Mouse (Mus musculus) kidney, embryonic 16.5 days (tissue): Measurements from ENCODE around the gene Fzr1. TPM values are rescaled to one million over a fixed set of nuclear protein-coding genes. Genes with fewer than 3 reads are reported as not detected.

ENCODE experiments used
- ATAC-seq: fragments of 200-750 bp; cut with Nextera tagmentation; 2 replicates; pipeline ENCODE4 v1.8.0; 2017; ENCODE audit warnings: moderate TSS enrichment; ENCODE audit not compliant: low FRiP score, low TSS enrichment
- H3K27ac ChIP-seq: fragments of 300-500 bp; sonication (generic); 2 replicates; pipeline ENCODE4 v1.5.1; 2014; ENCODE audit warnings: low read length
- H3K27me3 ChIP-seq: fragments of 300-500 bp; sonication (generic); 2 replicates; pipeline ENCODE4 v1.6.1; 2014; ENCODE audit warnings: low read length, control low read depth, mixed read lengths; ENCODE audit not compliant: insufficient read depth
- H3K36me3 ChIP-seq: fragments of 300-500 bp; sonication (generic); 2 replicates; pipeline ENCODE4 v1.6.1; 2014; ENCODE audit warnings: low read length, control low read depth, mixed read lengths; ENCODE audit not compliant: insufficient read depth
- H3K4me1 ChIP-seq: fragments of 300-500 bp; sonication (generic); 2 replicates; pipeline ENCODE4 v1.6.1; 2014; ENCODE audit warnings: low read length, control low read depth, mixed read lengths; ENCODE audit not compliant: insufficient read depth
- H3K4me2 ChIP-seq: fragments of 300-500 bp; sonication (generic); replicated peaks from 2 replicates; pipeline ENCODE4 v1.6.1; 2014; ENCODE audit warnings: low read depth, low read length
- H3K4me3 ChIP-seq: fragments of 300-500 bp; sonication (generic); 2 replicates; pipeline ENCODE4 v1.5.1; 2014; ENCODE audit warnings: mild to moderate bottlenecking, low read length
- H3K9ac ChIP-seq: fragments of 300-500 bp; sonication (generic); replicated peaks from 2 replicates; pipeline ENCODE4 v1.6.1; 2014; ENCODE audit warnings: low read length
- H3K9me3 ChIP-seq: fragments of 300-500 bp; sonication (generic); 2 replicates; pipeline ENCODE4 v1.6.1; 2016; ENCODE audit warnings: low read length, control low read depth
- WGBS: fragments of 180-500 bp; shearing (Covaris S2); extraction: QIAGEN DNeasy Blood & Tissue Kit; methylation state at CpG from one replicate; pipeline ENCODE4 v1.1.7; 2014; 5-methylcytosine and 5-hydroxymethylcytosine counted together
- polyA plus RNA-seq: library from polyadenylated mRNA; unstranded; fragments of >200 nt; fragmentation: Nextera tagmentation; extraction: Ambion mirVana; gene quantifications from 2 replicates; pipeline ENCODE4 v1.2.1, GENCODE M21; 2015

Fzr1 gene
- polyA plus RNA-seq, 1 experiment from 2014 or later: 111 TPM

DNA sequence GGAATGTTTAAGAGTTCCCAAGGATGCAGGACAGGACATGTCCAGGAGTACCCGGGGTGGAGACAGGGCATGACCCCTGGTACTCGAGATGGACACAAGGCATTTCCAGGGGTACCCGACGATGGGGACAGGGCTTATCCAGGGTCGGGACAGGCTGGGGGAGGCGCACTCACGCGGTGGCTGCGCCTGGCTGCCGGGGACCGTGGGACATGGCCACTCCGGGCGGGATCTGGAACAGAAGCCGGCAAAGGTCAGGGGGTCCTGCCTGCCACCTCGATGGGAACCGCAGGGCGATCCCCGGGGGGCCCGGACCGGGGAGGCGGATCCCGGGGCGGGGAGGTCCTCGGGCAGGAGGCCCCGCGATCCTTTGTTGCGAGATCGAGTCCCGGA is 28.4 kb downstream of the Fzr1 start:
- no peaks in the 10 kb centered on the region for H3K9me3 ChIP-seq
- peak overlapping the region; percentile 81 for H3K27ac ChIP-seq
- WGBS: under 1% methylated on average over 25 of the region's 29 CpGs
- H3K9ac ChIP-seq: peak overlapping the region; percentile 97
- H3K4me3 ChIP-seq: peak overlapping the region; percentile 88
- H3K4me1 ChIP-seq: peaks cover 33% of the 10 kb centered on the region
- ATAC-seq: peak; percentile 12
- H3K27me3 ChIP-seq: no peaks in the 10 kb centered on the region
- H3K36me3 ChIP-seq: peaks cover 7% of the 10 kb centered on the region; the same call in 1 of the 2 replicates
- peak overlapping the region; percentile 90 for H3K4me2 ChIP-seq

- ATAC-seq: no peak
- Histone ChIP-seq H3K9ac (peak overlapping the region; percentile 97), H3K27me3 (peaks cover 6% of the 10 kb centered on the region; the same call in 1 of the 2 replicates), H3K4me3 (peak overlapping the region; percentile 88), H3K4me2 (peak overlapping the region; percentile 90), H3K36me3 (peaks cover 7% of the 10 kb centered on the region; the same call in 1 of the 2 replicates), H3K4me1 (peaks cover 33% of the 10 kb centered on the region), H3K27ac (0 out of 2 replicates have a peak overlapping the region, but pooled peaks have one; percentile 81), H3K9me3 (no peaks in the 10 kb centered on the region)
- 6% methylated on average over 12 of the region's 12 CpGs for WGBS
Measured at GRCm38 (mm10) chr10:81349146-81349545, 29.2 kb downstream of the Fzr1 start.

DNA sequence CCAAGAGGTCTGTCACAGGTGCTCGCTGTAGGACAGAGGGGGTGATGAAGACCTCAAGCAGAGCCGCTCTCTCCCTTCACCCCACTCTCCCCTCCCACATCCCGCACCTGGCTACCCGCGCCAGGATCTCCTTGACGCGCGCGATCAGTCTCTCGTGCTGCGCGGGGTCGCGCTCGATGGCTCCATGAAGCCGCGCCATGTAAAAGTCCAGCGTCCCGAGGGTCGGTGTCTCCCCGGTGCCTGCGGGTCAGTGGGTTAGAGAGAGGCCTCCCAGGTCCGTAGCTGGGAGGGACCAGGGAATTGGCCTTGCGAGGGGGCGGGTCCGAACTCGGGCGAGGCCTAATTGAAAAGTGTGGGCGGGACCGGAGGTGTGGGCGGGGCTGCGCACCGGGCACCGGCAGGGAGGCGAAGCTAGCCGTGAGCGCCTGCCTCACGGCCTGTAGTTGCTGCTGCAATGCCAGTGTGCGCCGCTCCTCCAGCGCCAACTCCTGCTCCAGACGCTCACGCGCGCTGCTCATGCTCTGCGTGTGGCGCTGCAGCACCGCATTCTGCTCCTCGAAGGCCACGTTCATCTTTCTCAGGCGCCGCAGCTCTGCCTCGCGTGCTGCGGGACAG is 31.8 kb downstream of the Fzr1 start:
- Histone ChIP-seq H3K27ac (peak overlapping the region; percentile 61), H3K4me3 (peak overlapping the region; percentile 42), H3K27me3 (peaks cover 30% of the 10 kb centered on the region), H3K36me3 (peaks cover 7% of the 10 kb centered on the region; the same call in 1 of the 2 replicates), H3K9ac (peak overlapping the region; percentile 61), H3K4me2 (peak overlapping the region; percentile 73), H3K4me1 (peaks cover 39% of the 10 kb centered on the region), H3K9me3 (no peaks in the 10 kb centered on the region)
- WGBS: 8% methylated on average over 54 of the region's 55 CpGs
- peak; percentile 8; the same call in 1 of the 2 replicates for ATAC-seq

- Histone ChIP-seq H3K4me1 (peaks cover 32% of the 10 kb centered on the region), H3K4me3 (no peak overlapping the region)
Measured at GRCm38 (mm10) chr10:81345162-81345534, 33.2 kb downstream of the Fzr1 start.

DNA sequence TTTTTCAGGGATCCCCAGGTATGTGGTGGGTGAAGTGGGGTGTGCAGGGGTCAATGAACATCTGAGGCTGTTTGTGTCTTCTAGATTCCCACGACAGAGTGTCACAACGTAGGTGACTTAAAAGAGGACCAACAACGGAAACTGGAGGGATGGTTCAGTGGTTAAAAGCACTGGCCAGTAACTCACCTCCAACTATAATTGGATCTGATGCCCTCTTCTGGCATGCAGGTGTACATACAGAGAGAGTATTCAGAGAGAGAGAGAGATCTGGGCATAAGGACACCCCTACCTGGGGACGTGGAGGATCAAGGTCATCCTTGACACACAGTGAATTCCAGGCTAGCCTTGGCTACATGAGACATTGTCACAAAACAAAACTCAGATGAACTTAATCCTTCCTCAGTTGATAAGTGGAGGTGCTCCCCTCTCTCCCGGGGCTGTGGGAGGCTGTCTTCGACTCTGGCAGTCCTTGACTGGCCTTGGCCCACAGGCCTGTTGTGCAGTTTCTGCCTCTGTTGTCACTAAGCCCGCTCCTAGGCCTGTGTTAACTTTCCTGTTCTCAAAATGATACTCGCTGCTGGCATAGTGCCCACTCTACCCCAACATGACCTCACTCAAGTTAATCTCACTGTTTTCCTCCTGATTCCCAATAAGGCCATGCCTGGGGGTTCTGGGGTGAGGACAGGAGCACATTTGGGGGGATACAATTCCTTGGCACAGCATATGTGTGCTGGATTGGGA is 33.7 kb downstream of the Fzr1 start:
- Histone ChIP-seq H3K9ac (no peak overlapping the region), H3K4me2 (no peak overlapping the region), H3K4me1 (peaks cover 28% of the 10 kb centered on the region), H3K36me3 (peaks cover 7% of the 10 kb centered on the region; the same call in 1 of the 2 replicates), H3K4me3 (no peak overlapping the region), H3K27ac (no peak overlapping the region), H3K9me3 (no peaks in the 10 kb centered on the region), H3K27me3 (peaks cover 37% of the 10 kb centered on the region)
- no peak for ATAC-seq
- WGBS: 49% methylated on average over 8 of the region's 8 CpGs

More at GRCm38 (mm10) chr10:81345162-81345534, 33.2 kb downstream of the Fzr1 start:
- 68% methylated on average over 4 of the region's 4 CpGs for WGBS
- H3K4me2 ChIP-seq: no peak overlapping the region
- no peak overlapping the region for H3K9ac ChIP-seq
- no peak for ATAC-seq
- peaks cover 7% of the 10 kb centered on the region; the same call in 1 of the 2 replicates for H3K36me3 ChIP-seq
- no peaks in the 10 kb centered on the region for H3K9me3 ChIP-seq
- H3K27me3 ChIP-seq: peaks cover 37% of the 10 kb centered on the region
- H3K27ac ChIP-seq: no peak overlapping the region

GRCm38 (mm10) chr10:81342686-81343505 is 35.4 kb downstream of the Fzr1 start, which contains the start of gene Gipc3:
Gene Gipc3, minus strand, starts transcription at chr10:81343266.
- WGBS: 2% methylated on average over 62 of the region's 67 CpGs
- peaks cover 37% of the 10 kb centered on the region for H3K27me3 ChIP-seq
- no peak for ATAC-seq

DNA sequence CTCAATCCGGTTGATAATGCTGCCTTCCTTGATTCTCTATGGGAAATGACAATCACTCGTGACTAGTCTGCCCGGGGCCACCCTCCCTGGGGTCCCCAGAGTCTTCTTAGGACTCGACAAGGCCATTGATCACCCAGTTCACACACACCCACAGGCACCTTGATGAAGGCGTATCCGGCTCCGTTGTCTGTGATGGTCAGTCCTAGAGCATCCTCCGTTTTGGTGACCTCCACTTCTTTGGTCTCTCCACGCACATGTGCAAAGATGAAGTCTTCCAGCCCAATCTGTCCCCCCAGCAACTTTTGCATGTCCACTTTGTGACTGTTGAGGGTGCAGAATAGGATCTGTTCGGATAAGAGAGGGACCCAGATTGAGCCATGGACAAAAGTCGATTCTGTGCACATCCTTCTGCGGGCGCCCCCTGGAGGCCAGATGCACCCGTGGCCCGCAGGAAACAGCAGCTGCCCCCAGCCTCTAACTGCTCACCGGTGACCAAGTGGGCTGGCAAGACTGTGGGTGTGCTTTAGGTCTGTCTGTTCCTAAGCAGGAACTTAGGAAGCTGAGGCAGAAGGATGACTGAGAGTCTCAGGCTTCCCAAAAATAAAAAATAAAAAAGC is 36.9 kb downstream of the Fzr1 start:
- no peaks in the 10 kb centered on the region for H3K36me3 ChIP-seq
- WGBS: 36% methylated on average over 16 of the region's 16 CpGs
- peaks cover 10% of the 10 kb centered on the region for H3K4me1 ChIP-seq
- H3K4me2 ChIP-seq: no peak overlapping the region
- H3K9me3 ChIP-seq: no peaks in the 10 kb centered on the region
- no peak for ATAC-seq
- no peak overlapping the region for H3K27ac ChIP-seq
- H3K4me3 ChIP-seq: no peak overlapping the region
- peaks cover 37% of the 10 kb centered on the region for H3K27me3 ChIP-seq
- no peak overlapping the region for H3K9ac ChIP-seq

More at GRCm38 (mm10) chr10:81342686-81343505, 35.4 kb downstream of the Fzr1 start, which contains the start of gene Gipc3:
- Histone ChIP-seq H3K9me3 (no peaks in the 10 kb centered on the region), H3K36me3 (peaks cover 3% of the 10 kb centered on the region; the same call in 1 of the 2 replicates), H3K9ac (peak within 1 kb of the TSS; percentile 69), H3K4me1 (peaks cover 20% of the 10 kb centered on the region), H3K4me2 (peak within 1 kb of the TSS; percentile 83), H3K4me3 (peak within 1 kb of the TSS; percentile 54), H3K27ac (no peak within 1 kb of the TSS)

DNA sequence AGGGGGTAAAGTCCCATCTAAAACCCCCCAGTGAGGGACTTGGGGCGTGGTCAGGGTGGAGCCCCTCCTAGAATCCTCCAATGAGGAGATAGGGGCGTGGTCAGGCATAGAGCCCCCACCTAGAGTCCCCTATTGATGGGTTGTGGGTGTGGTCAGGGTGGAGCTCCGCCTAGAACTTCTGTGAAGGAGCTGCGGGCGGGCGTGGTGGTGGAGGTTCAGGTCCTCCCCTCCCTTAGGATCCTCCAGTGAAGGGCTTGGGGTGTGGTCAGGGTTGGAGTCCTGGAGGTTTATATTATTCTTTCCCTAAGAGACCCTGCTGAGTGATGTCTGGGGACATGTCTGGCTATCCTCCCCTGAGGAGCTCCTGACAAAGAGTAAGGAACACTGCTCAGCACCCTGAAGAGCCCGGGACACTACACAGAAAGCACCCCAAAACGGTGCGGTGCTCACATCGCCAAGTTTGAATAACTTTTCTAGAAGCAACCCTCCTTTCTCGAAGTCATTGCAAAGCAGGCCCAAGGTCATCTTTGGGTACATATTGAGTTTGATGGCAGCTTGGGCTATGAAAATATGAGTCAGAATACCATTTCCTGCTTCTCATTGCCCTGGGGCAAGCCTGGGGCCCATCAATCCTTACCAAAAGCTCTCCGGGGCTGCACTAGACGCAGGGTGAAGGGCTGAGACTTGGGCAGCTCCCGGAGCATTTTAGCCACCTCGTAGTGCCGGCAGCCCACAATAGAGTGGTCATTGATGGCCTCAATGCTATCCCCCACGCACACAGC is 37.6 kb downstream of the Fzr1 start:
- Histone ChIP-seq H3K36me3 (no peaks in the 10 kb centered on the region), H3K4me1 (peaks cover 15% of the 10 kb centered on the region), H3K27me3 (peaks cover 37% of the 10 kb centered on the region), H3K9me3 (no peaks in the 10 kb centered on the region), H3K27ac (no peak overlapping the region), H3K4me2 (no peak overlapping the region), H3K4me3 (no peak overlapping the region), H3K9ac (no peak overlapping the region)
- WGBS: 41% methylated on average over 17 of the region's 17 CpGs
- ATAC-seq: no peak
